Mouse (Mus musculus): ENCODE data around the gene Tex9.

DNA sequence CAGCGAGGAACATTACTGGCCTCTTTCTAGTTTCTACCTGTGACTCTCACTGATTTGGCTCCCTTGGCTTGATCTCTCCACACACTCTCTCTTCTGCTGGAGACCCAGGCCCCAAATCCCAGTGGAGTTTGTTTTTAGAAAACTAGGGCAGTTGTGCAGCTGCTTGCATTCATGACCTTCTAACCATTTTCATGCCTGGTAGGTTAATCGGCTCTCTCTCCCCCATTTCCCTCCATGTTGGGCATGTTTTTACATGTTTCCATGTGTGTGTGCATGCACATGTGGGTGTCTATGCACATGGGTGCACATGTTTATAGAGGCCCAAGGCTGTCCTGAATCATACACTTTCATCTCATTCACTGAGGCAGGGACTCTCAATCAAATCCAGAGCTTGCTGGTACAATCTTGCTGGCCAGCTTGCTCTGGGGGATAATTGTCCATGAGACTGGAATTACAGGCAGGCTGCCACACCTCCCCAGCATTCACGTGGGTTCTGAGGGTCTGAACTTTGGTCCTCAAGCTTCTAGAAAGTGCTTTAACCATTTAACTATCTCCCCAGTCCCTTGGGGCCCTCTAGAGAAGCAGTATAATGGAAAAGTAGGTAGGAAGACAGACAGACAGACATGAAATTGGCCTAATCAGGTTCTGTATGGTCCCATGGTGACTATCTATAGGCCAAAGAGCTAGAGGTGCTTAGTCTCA is 2.1 kb upstream of the Tex9 start:
- TF ChIP-seq CTCF (IDR thresholded peaks at IDR 0.05; ENCODE audit: low read depth) (no peak), EP300 (IDR thresholded peaks at IDR 0.05; ENCODE audit: low read depth) (no peak)
